Mouse (Mus musculus) C3H10T1/2 (cell line): ENCODE data around the gene Zmym2. TPM values are rescaled to one million over a fixed set of nuclear protein-coding genes. Genes with fewer than 3 reads are reported as not detected.

Experiments
- polyA plus RNA-seq, 2 experiments: library from polyadenylated mRNA; unstranded; fragments of >200 nt; fragmentation: generic; extraction: Trizol; gene quantifications; one replicate each; pipeline ENCODE4 v1.2.1; 2012; ENCODE audit warnings: missing spikeins in 2 of 2

The Zmym2 gene
- 1 to 10 TPM in 1 of 2 experiments, under 1 TPM in 1; 0.25 to 3.2 TPM for polyA plus RNA-seq

GRCm38 (mm10) chr14:56886594-56887513, at the start of gene Zmym2:
Gene Zmym2, plus strand, starts transcription at chr14:56886653.

Other genes with a start within 250 kb of the Zmym2 start
- gene Mphosph8, start 218.4 kb upstream of the Zmym2 start, polyA plus RNA-seq, result 1 to 10 TPM; 1.5 to 4.7 TPM
- gene Pspc1, start 108.3 kb upstream of the Zmym2 start, polyA plus RNA-seq, result 10 to 100 TPM in 1 of 2 experiments, 1 to 10 TPM in 1; 1.3 to 11.0 TPM
- 1 to 10 TPM in 1 of 2 experiments, under 1 TPM in 1; 0.16 to 3.2 TPM for gene Zmym5, start 74.9 kb upstream of the Zmym2 start, polyA plus RNA-seq
- gene Gja3, start 171.4 kb downstream of the Zmym2 start, polyA plus RNA-seq, result not detected
- not detected for gene Gjb2, start 218.0 kb downstream of the Zmym2 start, polyA plus RNA-seq
- not detected for gene Gm4491, start 229.2 kb downstream of the Zmym2 start, polyA plus RNA-seq
- gene Gjb6, start 247.0 kb downstream of the Zmym2 start, polyA plus RNA-seq, result not detected